Mouse (Mus musculus) hindbrain, embryonic 12.5 days (tissue): ENCODE measurements around the gene 1700025C18Rik. TPM values are rescaled to one million over a fixed set of nuclear protein-coding genes. Genes with fewer than 3 reads are reported as not detected.

Source experiments
- ATAC-seq: fragments of 200-750 bp; cut with Nextera tagmentation; 2 replicates; pipeline ENCODE4 v1.8.0; 2017; ENCODE audit warnings: moderate TSS enrichment; ENCODE audit not compliant: low FRiP score
- H3K27ac ChIP-seq: fragments of 300-500 bp; sonication (generic); 2 replicates; pipeline ENCODE4 v1.5.1; 2016; ENCODE audit warnings: mild to moderate bottlenecking
- H3K27me3 ChIP-seq: fragments of 300-500 bp; sonication (generic); 2 replicates; pipeline ENCODE4 v1.6.1; 2016; ENCODE audit warnings: mild to moderate bottlenecking
- H3K36me3 ChIP-seq: fragments of 300-500 bp; sonication (generic); 2 replicates; pipeline ENCODE4 v1.6.1; 2016; ENCODE audit warnings: mild to moderate bottlenecking
- H3K4me1 ChIP-seq: fragments of 300-500 bp; sonication (generic); 2 replicates; pipeline ENCODE4 v1.6.1; 2016
- H3K4me2 ChIP-seq: fragments of 300-500 bp; sonication (generic); replicated peaks from 2 replicates; pipeline ENCODE4 v1.6.1; 2016; ENCODE audit warnings: mild to moderate bottlenecking
- H3K4me3 ChIP-seq: fragments of 300-500 bp; sonication (generic); 2 replicates; pipeline ENCODE4 v1.5.1; 2016; ENCODE audit warnings: mild to moderate bottlenecking
- H3K9ac ChIP-seq: fragments of 300-500 bp; sonication (generic); 2 replicates; pipeline ENCODE4 v1.6.1; 2016; ENCODE audit warnings: mild to moderate bottlenecking, moderate library complexity
- H3K9me3 ChIP-seq: fragments of 300-500 bp; sonication (generic); replicated peaks from 2 replicates; pipeline ENCODE4 v1.6.1; 2016; ENCODE audit warnings: mild to moderate bottlenecking
- WGBS: fragments of 180-500 bp; shearing (Covaris S2); methylation state at CpG from one replicate; pipeline ENCODE4 v1.1.7; 2016; 5-methylcytosine and 5-hydroxymethylcytosine counted together
- polyA plus RNA-seq: library from polyadenylated mRNA; unstranded; fragments of >200 nt; fragmentation: Nextera tagmentation; extraction: Ambion mirVana; gene quantifications from 2 replicates; pipeline ENCODE4 v1.2.1, GENCODE M21; 2016

The 1700025C18Rik gene
- polyA plus RNA-seq, 1 experiment from 2014 or later: not detected

- WGBS: 15% methylated on average over 25 of the region's 25 CpGs
- H3K27ac ChIP-seq: no peak within 1 kb of the TSS
- ATAC-seq: 0 out of 2 replicates have a peak, but pooled peaks have one; percentile 29
- peak within 1 kb of the TSS; percentile 37 for H3K4me2 ChIP-seq
- peaks cover 14% of the 10 kb centered on the region for H3K4me1 ChIP-seq
- 0 out of 2 replicates have a peak, but pooled peaks cover 4% of the 10 kb centered on the region for H3K9me3 ChIP-seq
- H3K9ac ChIP-seq: 0 out of 2 replicates have a peak within 1 kb of the TSS, but pooled peaks have one; percentile 15
- H3K4me3 ChIP-seq: peak within 1 kb of the TSS; percentile 14; the same call in 1 of the 2 replicates
- H3K27me3 ChIP-seq: peaks cover 15% of the 10 kb centered on the region
- no peaks in the 10 kb centered on the region for H3K36me3 ChIP-seq
These were observed 35.4 kb downstream of the 1700025C18Rik start, which contains the start of gene Cd40 for GRCm38 (mm10) chr2:165054888-165055852. Gene Cd40 (plus strand): TSS chr2:165055627.

DNA sequence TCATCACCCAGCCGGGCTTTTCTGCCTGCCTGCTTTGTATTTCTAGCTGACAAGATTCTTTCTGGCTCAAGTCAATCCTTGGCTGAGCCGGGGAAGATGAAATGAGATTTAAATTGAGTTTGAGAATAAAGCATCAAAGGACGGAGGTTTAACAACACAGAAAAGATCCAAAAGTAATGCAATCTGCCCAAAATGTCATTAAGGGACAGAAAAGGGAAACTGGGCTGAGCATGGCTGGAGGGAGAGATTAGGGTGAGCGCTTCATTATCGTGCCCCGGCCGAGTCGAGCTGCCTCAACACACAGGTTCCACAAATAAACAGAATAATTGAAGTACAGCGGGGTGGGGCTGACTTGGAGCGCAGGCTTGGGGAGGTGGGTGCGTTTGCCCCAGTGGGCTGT lies 39.0 kb downstream of the 1700025C18Rik start:
- Histone ChIP-seq H3K27ac (peak overlapping the region; percentile 25; the same call in 1 of the 2 replicates), H3K4me1 (peaks cover 13% of the 10 kb centered on the region), H3K4me2 (no peak overlapping the region), H3K9me3 (0 out of 2 replicates have a peak, but pooled peaks cover 4% of the 10 kb centered on the region), H3K36me3 (no peaks in the 10 kb centered on the region), H3K9ac (no peak overlapping the region), H3K27me3 (peaks cover 15% of the 10 kb centered on the region), H3K4me3 (no peak overlapping the region)
- 55% methylated on average over 11 of the region's 11 CpGs for WGBS
- no peak for ATAC-seq

DNA sequence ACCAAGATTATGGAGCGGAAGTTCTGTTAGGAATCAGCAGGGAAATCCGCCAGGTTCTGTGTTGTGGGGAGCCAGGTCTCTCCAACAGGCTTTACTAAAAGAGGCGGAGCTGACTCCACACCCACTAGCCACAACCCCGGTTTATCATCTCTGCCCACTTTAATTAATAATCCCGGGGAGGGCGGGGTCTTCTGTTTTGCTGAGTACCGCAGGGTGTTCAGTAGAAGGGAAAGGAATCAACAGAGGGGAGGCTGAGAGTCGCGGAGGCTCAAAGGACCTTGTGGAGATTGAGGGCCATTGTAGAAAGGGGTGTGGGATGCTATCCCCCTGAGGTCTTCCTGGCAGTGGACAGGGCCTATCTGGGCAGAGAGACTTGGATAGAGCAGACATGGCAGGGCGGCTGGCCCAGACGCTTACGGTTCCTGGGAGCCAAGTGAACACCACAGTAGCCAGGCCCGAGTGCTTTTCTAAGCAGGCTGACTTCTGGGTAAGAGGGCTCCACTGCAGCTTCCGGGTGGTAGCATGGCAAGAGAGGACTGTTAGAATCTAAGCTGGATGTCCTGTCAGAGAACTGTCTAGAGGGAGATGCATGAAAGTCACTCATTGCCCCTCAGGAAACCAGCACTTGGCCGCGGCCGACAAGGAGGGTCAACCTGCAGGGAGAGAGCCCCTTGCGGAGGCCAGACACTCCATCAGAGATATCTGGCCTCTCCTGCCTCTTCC lies 39.6 kb downstream of the 1700025C18Rik start:
- H3K4me3 ChIP-seq: no peak overlapping the region
- H3K9ac ChIP-seq: no peak overlapping the region
- H3K9me3 ChIP-seq: 0 out of 2 replicates have a peak, but pooled peaks cover 4% of the 10 kb centered on the region
- H3K27me3 ChIP-seq: peaks cover 10% of the 10 kb centered on the region
- 81% methylated on average over 18 of the region's 18 CpGs for WGBS
- H3K36me3 ChIP-seq: no peaks in the 10 kb centered on the region
- H3K4me2 ChIP-seq: no peak overlapping the region
- H3K4me1 ChIP-seq: peaks cover 13% of the 10 kb centered on the region
- H3K27ac ChIP-seq: peak overlapping the region; percentile 25; the same call in 1 of the 2 replicates
- no peak for ATAC-seq

DNA sequence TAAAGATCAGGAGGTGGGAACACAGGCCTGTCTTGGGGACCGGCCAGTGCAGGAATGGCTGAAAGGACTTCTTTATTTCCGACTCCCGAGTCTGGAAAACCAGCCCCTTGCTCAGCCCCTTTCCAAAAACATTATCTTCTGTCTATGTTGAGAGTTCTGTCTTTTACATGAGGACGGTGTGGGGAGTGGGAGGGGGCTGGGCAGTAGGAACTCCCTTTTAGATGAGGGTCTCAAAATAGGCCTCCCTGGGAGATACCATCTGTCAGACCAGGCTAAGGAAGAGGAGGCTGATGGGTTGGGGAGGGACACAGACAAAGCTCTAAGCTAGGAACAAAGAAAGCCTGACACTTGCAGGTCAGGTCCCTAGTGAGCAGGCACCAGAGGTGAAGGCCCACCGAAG lies 41.5 kb downstream of the 1700025C18Rik start:
- Histone ChIP-seq H3K27me3 (peaks cover 1% of the 10 kb centered on the region), H3K36me3 (no peaks in the 10 kb centered on the region), H3K4me2 (no peak overlapping the region), H3K9ac (no peak overlapping the region), H3K4me1 (0 out of 2 replicates have a peak, but pooled peaks cover 5% of the 10 kb centered on the region), H3K9me3 (0 out of 2 replicates have a peak, but pooled peaks cover 4% of the 10 kb centered on the region), H3K4me3 (no peak overlapping the region), H3K27ac (no peak overlapping the region)
- ATAC-seq: no peak
- 48% methylated on average over 5 of the region's 5 CpGs for WGBS

DNA sequence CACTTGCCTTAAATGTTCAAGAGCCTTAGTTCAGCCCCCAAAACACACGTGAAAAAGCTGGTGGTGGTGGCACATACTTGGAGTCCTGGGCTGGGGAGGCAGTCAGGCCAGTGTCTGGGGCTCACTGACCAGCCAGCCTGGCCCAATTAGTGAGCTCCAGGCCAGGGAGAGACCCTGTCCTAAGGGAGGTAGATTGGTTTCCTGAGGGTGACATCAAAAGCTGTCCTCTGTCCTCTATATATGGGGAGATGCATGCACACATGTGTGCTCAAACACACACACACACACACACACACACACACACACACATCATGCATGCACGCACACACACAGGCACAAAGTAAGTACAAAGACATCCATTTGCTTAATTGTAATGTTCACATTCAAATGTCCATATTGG lies 46.8 kb downstream of the 1700025C18Rik start:
- H3K9ac ChIP-seq: 0 out of 2 replicates have a peak overlapping the region, but pooled peaks have one; percentile 4
- H3K4me3 ChIP-seq: no peak overlapping the region
- H3K36me3 ChIP-seq: no peaks in the 10 kb centered on the region
- H3K4me1 ChIP-seq: peaks cover 12% of the 10 kb centered on the region
- 44% methylated on average over 2 of the region's 2 CpGs for WGBS
- peak overlapping the region; percentile 41 for H3K4me2 ChIP-seq
- H3K27ac ChIP-seq: peak overlapping the region; percentile 76
- H3K27me3 ChIP-seq: 0 out of 2 replicates have a peak, but pooled peaks cover 3% of the 10 kb centered on the region
- ATAC-seq: no peak
- H3K9me3 ChIP-seq: no peaks in the 10 kb centered on the region

GRCm38 (mm10) chr2:165043090-165043636 lies 47.4 kb downstream of the 1700025C18Rik start:
- H3K27me3 ChIP-seq: 0 out of 2 replicates have a peak, but pooled peaks cover 3% of the 10 kb centered on the region
- WGBS: 7% methylated on average over 17 of the region's 17 CpGs
- peak overlapping the region; percentile 41 for H3K4me2 ChIP-seq
- no peaks in the 10 kb centered on the region for H3K36me3 ChIP-seq
- 0 out of 2 replicates have a peak overlapping the region, but pooled peaks have one; percentile 10 for H3K9ac ChIP-seq
- H3K9me3 ChIP-seq: no peaks in the 10 kb centered on the region
- peaks cover 12% of the 10 kb centered on the region for H3K4me1 ChIP-seq
- peak; percentile 63; the same call in 1 of the 2 replicates for ATAC-seq
- H3K27ac ChIP-seq: peak overlapping the region; percentile 76
- 0 out of 2 replicates have a peak overlapping the region, but pooled peaks have one; percentile 5 for H3K4me3 ChIP-seq

DNA sequence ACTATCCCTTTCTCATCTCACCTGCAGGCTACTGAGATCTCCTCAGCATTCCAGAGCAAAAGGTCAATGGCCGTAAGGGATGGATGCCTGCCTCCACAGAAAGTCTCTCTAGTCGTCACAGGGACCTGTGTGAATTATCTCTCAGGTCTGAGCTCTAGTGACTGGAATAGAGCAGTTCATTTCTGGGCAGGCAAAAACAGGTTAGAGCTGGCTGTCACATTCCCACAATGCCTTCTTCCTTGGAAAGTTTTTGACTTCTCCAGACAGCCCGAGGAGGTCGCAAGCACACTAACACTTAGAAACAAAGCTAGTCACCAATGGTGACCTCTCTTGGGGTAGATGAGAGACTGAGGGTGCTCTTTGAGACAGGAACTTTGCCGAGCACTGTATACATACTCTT lies 48.4 kb downstream of the 1700025C18Rik start:
- Histone ChIP-seq H3K27ac (no peak overlapping the region), H3K4me1 (peaks cover 12% of the 10 kb centered on the region), H3K9ac (no peak overlapping the region), H3K9me3 (no peaks in the 10 kb centered on the region), H3K4me3 (no peak overlapping the region), H3K36me3 (no peaks in the 10 kb centered on the region), H3K4me2 (no peak overlapping the region), H3K27me3 (0 out of 2 replicates have a peak, but pooled peaks cover 3% of the 10 kb centered on the region)
- WGBS: 76% methylated on average over 5 of the region's 5 CpGs
- ATAC-seq: no peak

DNA sequence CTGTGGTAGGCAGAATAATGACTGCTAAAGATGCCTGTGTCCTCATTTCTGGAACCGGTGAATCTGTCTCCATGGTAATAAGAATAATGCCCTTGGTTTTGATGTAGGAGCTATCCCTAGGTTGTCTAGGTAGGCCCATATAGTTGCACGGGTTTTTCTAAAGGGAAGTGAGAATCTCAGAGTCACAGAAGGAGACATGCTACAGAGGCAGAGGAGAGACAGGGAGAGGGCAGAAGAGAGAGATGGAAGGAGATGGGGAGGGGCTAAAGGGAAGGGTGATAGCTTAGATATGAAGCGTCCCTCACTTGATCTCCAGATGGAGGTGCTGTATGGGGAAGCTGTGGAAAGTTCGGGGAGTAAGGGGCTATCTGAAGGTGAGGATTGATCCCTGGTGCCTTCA lies 53.1 kb downstream of the 1700025C18Rik start:
- no peak overlapping the region for H3K9ac ChIP-seq
- H3K4me3 ChIP-seq: no peak overlapping the region
- no peak for ATAC-seq
- 69% methylated on average over 4 of the region's 4 CpGs for WGBS
- H3K4me1 ChIP-seq: peaks cover 13% of the 10 kb centered on the region
- H3K9me3 ChIP-seq: no peaks in the 10 kb centered on the region
- no peak overlapping the region for H3K4me2 ChIP-seq
- H3K27me3 ChIP-seq: 0 out of 2 replicates have a peak, but pooled peaks cover 3% of the 10 kb centered on the region
- H3K27ac ChIP-seq: no peak overlapping the region
- no peaks in the 10 kb centered on the region for H3K36me3 ChIP-seq

- ATAC-seq: peak; percentile 57; the same call in 1 of the 2 replicates
- WGBS: 12% methylated on average over 5 of the region's 5 CpGs
- H3K4me3 ChIP-seq: peak overlapping the region; percentile 97
- no peaks in the 10 kb centered on the region for H3K9me3 ChIP-seq
- peak overlapping the region; percentile 65 for H3K4me2 ChIP-seq
- no peaks in the 10 kb centered on the region for H3K27me3 ChIP-seq
- H3K27ac ChIP-seq: peak overlapping the region; percentile 95
- H3K36me3 ChIP-seq: no peaks in the 10 kb centered on the region
- peaks cover 28% of the 10 kb centered on the region for H3K4me1 ChIP-seq
- peak overlapping the region; percentile 15; the same call in 1 of the 2 replicates for H3K9ac ChIP-seq
These were observed 55.5 kb downstream of the 1700025C18Rik start for GRCm38 (mm10) chr2:165035058-165035431.

DNA sequence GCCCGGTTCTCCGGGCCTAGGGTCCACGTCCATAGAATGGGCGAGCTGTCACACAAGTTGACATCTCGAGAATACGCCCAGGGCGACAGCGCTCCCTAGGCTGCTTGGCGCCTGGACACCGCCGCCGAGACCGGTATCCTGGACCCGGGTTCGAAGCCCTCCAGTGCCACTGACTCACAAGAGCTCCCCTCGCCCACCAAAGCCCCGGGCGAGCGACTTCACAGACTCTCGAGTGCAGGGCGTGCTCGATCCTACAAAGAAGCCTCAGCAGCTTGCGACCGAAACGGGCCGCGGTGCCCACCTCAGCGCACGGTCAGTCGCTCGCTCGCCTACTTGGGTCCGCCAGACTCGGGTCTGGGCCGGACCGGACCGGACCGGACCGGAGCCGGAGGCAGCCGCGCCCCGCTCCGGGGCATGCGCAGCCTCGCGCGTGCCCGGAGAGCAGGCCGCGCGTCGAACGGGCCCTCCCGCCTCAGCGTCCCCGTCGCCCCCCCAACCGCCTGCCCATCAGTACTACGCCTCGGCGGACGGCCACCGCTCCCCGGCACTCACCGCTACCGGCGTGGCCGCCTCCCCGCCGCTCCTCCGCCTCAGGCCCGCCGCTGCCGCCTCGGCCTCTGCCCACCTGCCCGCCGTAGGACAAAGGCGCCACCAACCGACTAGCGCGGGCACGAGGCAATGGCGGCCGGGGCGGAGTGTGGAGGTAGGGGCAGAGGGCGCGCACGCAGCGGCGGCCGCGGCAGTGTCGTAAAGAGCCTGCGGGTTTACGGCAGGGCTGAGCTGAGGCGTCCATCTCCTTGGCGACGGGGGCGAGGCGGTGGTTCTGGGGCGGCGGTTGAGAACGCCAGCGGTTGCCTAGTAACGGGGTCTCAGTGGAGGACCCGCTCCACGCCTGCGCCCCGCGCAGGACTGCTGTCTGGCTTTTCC lies 56.2 kb downstream of the 1700025C18Rik start, which contains the start of gene Ncoa5:
Gene Ncoa5 (minus strand): TSS at position 737 of the 927 bp plus-strand sequence.
- Histone ChIP-seq H3K9ac (peak within 1 kb of the TSS; percentile 99), H3K9me3 (no peaks in the 10 kb centered on the region), H3K27ac (peak within 1 kb of the TSS; percentile 95), H3K4me3 (peak within 1 kb of the TSS; percentile 97), H3K4me1 (peaks cover 28% of the 10 kb centered on the region), H3K4me2 (peak within 1 kb of the TSS; percentile 65), H3K27me3 (no peaks in the 10 kb centered on the region), H3K36me3 (no peaks in the 10 kb centered on the region)
- ATAC-seq: peak; percentile 96
- under 1% methylated on average over 100 of the region's 111 CpGs for WGBS
